Mouse (Mus musculus) heart, embryonic 11.5 days (tissue): ENCODE data around the gene Ifnl3. TPM values are rescaled to one million over a fixed set of nuclear protein-coding genes. Genes with fewer than 3 reads are reported as not detected.

Experiments used
- ATAC-seq: fragments of 200-750 bp; cut with Nextera tagmentation; replicated peaks from 2 replicates; pipeline ENCODE4 v1.8.0; 2017; ENCODE audit warnings: moderate library complexity; ENCODE audit not compliant: insufficient number of reproducible peaks, low FRiP score, low TSS enrichment
- H3K27ac ChIP-seq: fragments of 300-500 bp; sonication (generic); 2 replicates; pipeline ENCODE4 v1.5.1; 2014; ENCODE audit warnings: mild to moderate bottlenecking, low read depth, low read length
- H3K27me3 ChIP-seq: fragments of 300-500 bp; sonication (generic); 2 replicates; pipeline ENCODE4 v1.6.1; 2014; ENCODE audit warnings: mild to moderate bottlenecking, low read length, mixed read lengths; ENCODE audit not compliant: control insufficient read depth, insufficient read depth
- H3K36me3 ChIP-seq: fragments of 300-500 bp; sonication (generic); 2 replicates; pipeline ENCODE4 v1.6.1; 2014; ENCODE audit warnings: mild to moderate bottlenecking, low read length, moderate library complexity, mixed read lengths; ENCODE audit not compliant: control insufficient read depth, insufficient read depth
- H3K4me1 ChIP-seq: fragments of 300-500 bp; sonication (generic); 2 replicates; pipeline ENCODE4 v1.6.1; 2014; ENCODE audit warnings: low read length; ENCODE audit not compliant: control insufficient read depth, insufficient read depth
- H3K4me2 ChIP-seq: fragments of 300-500 bp; sonication (generic); 2 replicates; pipeline ENCODE4 v1.6.1; 2014; ENCODE audit warnings: mild to moderate bottlenecking, moderate library complexity
- H3K4me3 ChIP-seq: fragments of 300-500 bp; sonication (generic); 2 replicates; pipeline ENCODE4 v1.5.1; 2014; ENCODE audit warnings: low read depth, low read length
- H3K9ac ChIP-seq: fragments of 300-500 bp; sonication (generic); 2 replicates; pipeline ENCODE4 v1.6.1; 2014; ENCODE audit warnings: mild to moderate bottlenecking, low read depth, low read length, moderate library complexity
- H3K9me3 ChIP-seq: fragments of 300-500 bp; sonication (generic); replicated peaks from 2 replicates; pipeline ENCODE4 v1.6.1; 2016; ENCODE audit warnings: low read length; ENCODE audit not compliant: control insufficient read depth
- WGBS: fragments of 180-500 bp; shearing (Covaris S2); extraction: QIAGEN DNeasy Blood & Tissue Kit; methylation state at CpG from one replicate; pipeline ENCODE4 v1.1.7; 2014; ENCODE audit not compliant: insufficient replicate concordance; 5-methylcytosine and 5-hydroxymethylcytosine counted together
- polyA plus RNA-seq: library from polyadenylated mRNA; unstranded; fragments of >200 nt; fragmentation: Nextera tagmentation; extraction: Ambion mirVana; gene quantifications from 2 replicates; pipeline ENCODE4 v1.2.1, GENCODE M21; 2014

Ifnl3 gene
- polyA plus RNA-seq, 1 experiment from 2014 or later = not detected

- Histone ChIP-seq H3K27me3 (peaks cover 6% of the 10 kb centered on the region), H3K27ac (no peak overlapping the region), H3K4me2 (no peak overlapping the region), H3K9ac (no peak overlapping the region), H3K36me3 (no peaks in the 10 kb centered on the region), H3K4me1 (peaks cover 18% of the 10 kb centered on the region), H3K9me3 (no peaks in the 10 kb centered on the region), H3K4me3 (no peak overlapping the region)
- 83% methylated on average over 6 of the region's 6 CpGs for WGBS
- no peak for ATAC-seq
These were observed 30.4 kb downstream of the Ifnl3 start for GRCm38 (mm10) chr7:28553076-28553475.

DNA sequence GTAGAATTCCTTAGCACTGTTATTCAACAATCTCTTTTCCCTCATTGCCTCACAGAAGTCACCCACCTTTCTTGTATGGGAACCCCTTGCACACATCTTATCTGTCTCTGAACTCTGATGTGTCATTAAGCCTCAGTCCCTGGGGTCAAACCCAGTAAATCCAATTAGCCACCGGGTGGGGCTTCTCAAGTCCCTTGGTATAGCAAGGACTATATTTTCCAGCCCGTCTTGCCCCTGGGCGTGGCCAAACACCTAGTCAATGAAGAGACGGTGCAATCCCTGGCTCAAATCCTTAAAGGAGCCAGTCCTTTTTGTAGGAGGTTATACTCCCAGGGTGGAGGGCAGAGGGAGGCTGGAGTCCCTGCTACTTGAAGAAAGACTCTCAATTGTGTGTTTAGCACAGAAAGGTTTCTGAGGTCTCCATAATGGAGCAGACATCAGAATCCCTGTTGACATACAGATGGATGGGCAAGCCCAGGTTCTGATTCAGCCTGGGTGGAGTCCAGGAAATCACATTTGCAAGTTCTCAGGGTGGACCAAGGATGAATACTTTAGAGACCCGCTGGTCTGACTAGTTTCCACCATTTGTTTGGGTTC is 33.4 kb downstream of the Ifnl3 start:
- Histone ChIP-seq H3K36me3 (peaks cover 6% of the 10 kb centered on the region), H3K27me3 (no peaks in the 10 kb centered on the region), H3K9me3 (no peaks in the 10 kb centered on the region), H3K4me2 (no peak overlapping the region), H3K4me3 (no peak overlapping the region), H3K27ac (no peak overlapping the region), H3K4me1 (peaks cover 21% of the 10 kb centered on the region), H3K9ac (no peak overlapping the region)
- WGBS = 18% methylated on average over 5 of the region's 5 CpGs
- no peak for ATAC-seq

GRCm38 (mm10) chr7:28557069-28557468 is 34.4 kb downstream of the Ifnl3 start:
- Histone ChIP-seq H3K9me3 (no peaks in the 10 kb centered on the region), H3K4me1 (peaks cover 21% of the 10 kb centered on the region), H3K9ac (no peak overlapping the region), H3K4me2 (no peak overlapping the region), H3K27me3 (no peaks in the 10 kb centered on the region), H3K27ac (no peak overlapping the region), H3K4me3 (no peak overlapping the region), H3K36me3 (peaks cover 8% of the 10 kb centered on the region)
- no peak for ATAC-seq
- 65% methylated on average over 5 of the region's 5 CpGs for WGBS

DNA sequence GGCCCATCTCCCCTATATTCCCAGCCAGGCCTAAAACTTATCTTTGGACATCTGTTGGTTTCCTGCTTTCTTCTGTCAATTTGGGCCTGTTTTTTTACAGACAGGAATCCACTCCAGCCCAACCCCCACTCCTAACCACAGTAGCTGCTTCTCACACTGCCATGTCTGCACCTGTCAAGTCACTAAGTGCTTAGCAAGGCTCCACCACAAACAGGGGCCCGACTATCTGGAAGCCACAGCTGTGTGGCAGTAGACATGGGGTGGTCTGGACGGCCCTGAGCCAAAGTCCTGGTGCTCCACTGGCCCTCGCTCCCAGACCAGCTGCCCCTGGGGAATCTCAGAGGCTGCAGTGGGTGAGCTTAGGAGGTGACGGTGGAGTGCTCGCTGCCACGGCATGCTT is 35.1 kb downstream of the Ifnl3 start:
- 39% methylated on average over 6 of the region's 6 CpGs for WGBS
- H3K27ac ChIP-seq = 0 out of 2 replicates have a peak overlapping the region, but pooled peaks have one; percentile 12
- no peak for ATAC-seq

GRCm38 (mm10) chr7:28558486-28558885 is 35.9 kb downstream of the Ifnl3 start:
- Histone ChIP-seq H3K27ac (no peak overlapping the region), H3K4me2 (no peak overlapping the region), H3K36me3 (peaks cover 15% of the 10 kb centered on the region), H3K4me1 (peaks cover 21% of the 10 kb centered on the region), H3K9ac (no peak overlapping the region), H3K4me3 (no peak overlapping the region), H3K9me3 (no peaks in the 10 kb centered on the region), H3K27me3 (no peaks in the 10 kb centered on the region)
- WGBS = 56% methylated on average over 4 of the region's 4 CpGs
- ATAC-seq = no peak

More for the DNA sequence above, 35.1 kb downstream of the Ifnl3 start:
- Histone ChIP-seq H3K4me2 (no peak overlapping the region), H3K9ac (no peak overlapping the region), H3K4me3 (no peak overlapping the region), H3K9me3 (no peaks in the 10 kb centered on the region), H3K36me3 (peaks cover 12% of the 10 kb centered on the region), H3K4me1 (peaks cover 21% of the 10 kb centered on the region), H3K27me3 (no peaks in the 10 kb centered on the region)

GRCm38 (mm10) chr7:28560856-28561255 is 38.2 kb downstream of the Ifnl3 start:
- no peaks in the 10 kb centered on the region for H3K9me3 ChIP-seq
- WGBS = 90% methylated on average over 10 of the region's 10 CpGs
- no peak for ATAC-seq
- H3K4me3 ChIP-seq = no peak overlapping the region
- peaks cover 27% of the 10 kb centered on the region for H3K36me3 ChIP-seq
- H3K9ac ChIP-seq = no peak overlapping the region
- H3K4me1 ChIP-seq = peaks cover 19% of the 10 kb centered on the region
- H3K4me2 ChIP-seq = no peak overlapping the region
- no peak overlapping the region for H3K27ac ChIP-seq
- no peaks in the 10 kb centered on the region for H3K27me3 ChIP-seq

DNA sequence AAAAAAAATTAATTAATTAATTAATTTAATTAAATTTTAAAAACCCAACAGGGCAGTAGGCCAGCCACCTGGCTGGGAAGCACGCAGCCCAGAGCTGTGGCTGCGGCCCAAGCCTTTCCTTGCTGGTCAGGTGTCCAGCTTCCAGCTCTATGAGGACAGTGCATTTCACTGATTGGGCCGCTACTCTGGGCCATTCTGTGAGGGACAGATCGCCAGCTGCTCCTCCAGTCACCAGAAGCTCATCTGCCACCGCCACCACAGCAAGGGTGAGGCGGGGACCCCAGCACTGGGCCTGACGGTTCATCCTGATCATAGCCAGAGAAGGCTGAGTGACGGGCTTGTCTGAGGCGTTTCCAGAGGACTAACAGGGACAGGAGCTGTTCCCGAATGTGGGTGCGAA is 39.3 kb downstream of the Ifnl3 start:
- H3K4me3 ChIP-seq = no peak overlapping the region
- 84% methylated on average over 11 of the region's 11 CpGs for WGBS
- H3K36me3 ChIP-seq = peaks cover 32% of the 10 kb centered on the region
- H3K4me2 ChIP-seq = no peak overlapping the region
- H3K9ac ChIP-seq = no peak overlapping the region
- no peaks in the 10 kb centered on the region for H3K9me3 ChIP-seq
- H3K4me1 ChIP-seq = peaks cover 10% of the 10 kb centered on the region; the same call in 1 of the 2 replicates
- no peak for ATAC-seq
- H3K27ac ChIP-seq = no peak overlapping the region
- no peaks in the 10 kb centered on the region for H3K27me3 ChIP-seq

DNA sequence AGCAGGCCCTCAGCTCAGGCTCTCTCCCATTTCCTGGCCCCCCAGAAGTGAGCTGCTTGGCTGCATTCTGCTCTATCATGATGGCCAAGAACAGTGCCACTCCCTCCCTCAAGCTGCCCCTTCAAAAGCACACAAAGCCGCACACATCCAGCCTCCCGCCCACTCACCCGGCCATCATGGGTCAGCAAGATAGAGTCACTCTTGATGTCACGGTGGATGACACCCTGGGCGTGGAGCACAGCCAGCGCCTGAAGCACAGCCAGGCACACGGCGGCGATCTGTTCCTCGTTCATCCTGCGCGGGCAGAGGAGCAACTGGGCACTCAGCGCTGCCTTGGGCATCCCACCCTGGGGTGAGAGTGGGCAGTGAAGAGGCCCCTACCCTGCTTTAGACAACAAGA is 39.7 kb downstream of the Ifnl3 start:
- Histone ChIP-seq H3K9ac (no peak overlapping the region), H3K27me3 (no peaks in the 10 kb centered on the region), H3K4me2 (no peak overlapping the region), H3K36me3 (peaks cover 36% of the 10 kb centered on the region), H3K9me3 (no peaks in the 10 kb centered on the region), H3K27ac (no peak overlapping the region), H3K4me1 (peaks cover 6% of the 10 kb centered on the region; the same call in 1 of the 2 replicates), H3K4me3 (no peak overlapping the region)
- no peak for ATAC-seq
- 89% methylated on average over 13 of the region's 13 CpGs for WGBS

- Histone ChIP-seq H3K4me1 (peaks cover 5% of the 10 kb centered on the region; the same call in 1 of the 2 replicates), H3K9me3 (no peaks in the 10 kb centered on the region), H3K27me3 (no peaks in the 10 kb centered on the region), H3K4me3 (no peak overlapping the region), H3K9ac (no peak overlapping the region), H3K36me3 (peaks cover 41% of the 10 kb centered on the region), H3K27ac (no peak overlapping the region), H3K4me2 (no peak overlapping the region)
- 92% methylated on average over 13 of the region's 13 CpGs for WGBS
- ATAC-seq = no peak
These were observed 40.3 kb downstream of the Ifnl3 start for GRCm38 (mm10) chr7:28562951-28563350.
